Mouse (Mus musculus) spleen, adult 10 weeks (tissue): ENCODE results near the gene Cenpx. TPM values are rescaled to one million over a fixed set of nuclear protein-coding genes. Genes with fewer than 3 reads are reported as not detected.

Experiments
- polyA plus RNA-seq: library from polyadenylated mRNA; stranded (reverse); fragments of 350-450 nt; fragmentation: Illumina TruSeq; extraction: RNeasy Lipid Tissue Mini Kit (QIAGEN cat#74804); gene quantifications from one replicate; pipeline ENCODE4 v1.2.3, GENCODE M21; 2015; ENCODE audit warnings: low replicate concordance; ENCODE audit not compliant: insufficient read depth

Cenpx gene
- 28.0 TPM for polyA plus RNA-seq

GRCm38 (mm10) chr11:120713580-120714518 lies at the start of gene Cenpx, which contains the start of gene Lrrc45:
TSS of gene Cenpx (minus strand) at chr11:120713738.
TSS of gene Lrrc45 (plus strand) at chr11:120713925.

GRCm38 (mm10) chr11:120762672-120763041 lies 49.1 kb upstream of the Cenpx start, which contains the start of gene Hmga1b:
TSS of gene Hmga1b (plus strand) at chr11:120762794.

GRCm38 (mm10) chr11:120731858-120732680 lies 18.5 kb upstream of the Cenpx start, which contains the start of gene Cbr2:
TSS of gene Cbr2 (minus strand) at chr11:120732114.

GRCm38 (mm10) chr11:120727169-120727527 lies 13.6 kb upstream of the Cenpx start, which contains the start of gene Dcxr:
TSS of gene Dcxr (minus strand) at chr11:120727281.

GRCm38 (mm10) chr11:120721124-120722066 lies 7.9 kb upstream of the Cenpx start, which contains the start of gene Rac3:
TSS of gene Rac3 (plus strand) at chr11:120721470.

GRCm38 (mm10) chr11:120672687-120673593 lies 40.6 kb downstream of the Cenpx start, which contains the start of gene Aspscr1:
TSS of gene Aspscr1 (plus strand) at chr11:120672973.

GRCm38 (mm10) chr11:120661076-120661460 lies 52.5 kb downstream of the Cenpx start, which contains the start of gene Notum:
TSS of gene Notum (minus strand) at chr11:120661175.

Other genes starting within 250 kb of the Cenpx start
- 23.9 TPM for gene Arl16, start 246.1 kb downstream of the Cenpx start, polyA plus RNA-seq
- 16.3 TPM for gene Mrpl12, start 229.1 kb downstream of the Cenpx start, polyA plus RNA-seq
- 4.4 TPM for gene Slc25a10, start 221.9 kb downstream of the Cenpx start, polyA plus RNA-seq
- not detected for gene Gcgr, start 183.0 kb downstream of the Cenpx start, polyA plus RNA-seq
- gene Mcrip1, start 164.0 kb downstream of the Cenpx start, polyA plus RNA-seq = 25.6 TPM
- not detected for gene Ppp1r27, start 162.6 kb downstream of the Cenpx start, polyA plus RNA-seq
- 169 TPM for gene P4hb, start 140.5 kb downstream of the Cenpx start, polyA plus RNA-seq
- gene Arhgdia, start 132.1 kb downstream of the Cenpx start, polyA plus RNA-seq = 169 TPM
- 65.0 TPM for gene Alyref, start 115.4 kb downstream of the Cenpx start, polyA plus RNA-seq
- gene Anapc11, start 115.3 kb downstream of the Cenpx start, polyA plus RNA-seq = 30.2 TPM
- gene Npb, start 105.3 kb downstream of the Cenpx start, polyA plus RNA-seq = not detected
- 42.1 TPM for gene Pcyt2, start 95.8 kb downstream of the Cenpx start, polyA plus RNA-seq
- 70.1 TPM for gene Sirt7, start 88.5 kb downstream of the Cenpx start, polyA plus RNA-seq
- 22.5 TPM for gene Mafg, start 80.1 kb downstream of the Cenpx start, polyA plus RNA-seq
- gene Pycr1, start 70.0 kb downstream of the Cenpx start, polyA plus RNA-seq = 1.8 TPM
- 0.73 TPM for gene Myadml2, start 65.6 kb downstream of the Cenpx start, polyA plus RNA-seq
- gene Notum, start 52.6 kb downstream of the Cenpx start, polyA plus RNA-seq = not detected
- 22.3 TPM for gene Aspscr1, start 40.8 kb downstream of the Cenpx start, polyA plus RNA-seq
- gene Lrrc45, start 187 bp upstream of the Cenpx start, polyA plus RNA-seq = 10.3 TPM
- gene Rac3, start 7.7 kb upstream of the Cenpx start, polyA plus RNA-seq = 1.2 TPM
- gene Dcxr, start 13.5 kb upstream of the Cenpx start, polyA plus RNA-seq = 7.8 TPM
- gene Cbr2, start 18.4 kb upstream of the Cenpx start, polyA plus RNA-seq = 1.7 TPM
- gene Hmga1b, start 49.1 kb upstream of the Cenpx start, polyA plus RNA-seq = 0.40 TPM
- gene Rfng, start 70.5 kb upstream of the Cenpx start, polyA plus RNA-seq = 9.5 TPM
- gene Gps1, start 70.5 kb upstream of the Cenpx start, polyA plus RNA-seq = 50.2 TPM
- 29.3 TPM for gene Dus1l, start 82.7 kb upstream of the Cenpx start, polyA plus RNA-seq
- 6.7 TPM for gene Fasn, start 110.8 kb upstream of the Cenpx start, polyA plus RNA-seq
- 0.43 TPM for gene Ccdc57, start 219.1 kb upstream of the Cenpx start, polyA plus RNA-seq
- 2.0 TPM for gene Slc16a3, start 234.7 kb upstream of the Cenpx start, polyA plus RNA-seq